Mouse (Mus musculus) ES-E14 (cell line): ENCODE results near the gene Mthfd2. TPM values are rescaled to one million over a fixed set of nuclear protein-coding genes. Genes with fewer than 3 reads are reported as not detected.
A peak's percentile ranks its signal among the peaks of the same experiment; 100 is the strongest.

ENCODE experiments used
- DNase-seq: peaks from one replicate; pipeline ENCODE4 v3.0.0-alpha.2; 2013; ENCODE audit warnings: low read depth, low spot score
- H3K27ac ChIP-seq: 2 replicates; pipeline ENCODE4 v1.5.1; 2012; ENCODE audit warnings: low read depth, mild to moderate bottlenecking, low read length, moderate library complexity, mixed read lengths; ENCODE audit not compliant: poor library complexity, insufficient read depth, severe bottlenecking
- H3K36me3 ChIP-seq: 2 replicates; pipeline ENCODE4 v1.6.1; 2012; ENCODE audit warnings: mild to moderate bottlenecking, low read length, moderate library complexity, mixed read lengths; ENCODE audit not compliant: control insufficient read depth, poor library complexity, insufficient read depth, severe bottlenecking
- H3K4me1 ChIP-seq, 2 experiments: fragments of 150-350 bp in 1 of 2; sonication (generic) in 1 of 2; 2 replicates each; pipeline ENCODE4 v1.6.1; 2012; ENCODE audit warnings: low read length in 2 of 2, mild to moderate bottlenecking in 1 of 2, mixed read lengths in 1 of 2; ENCODE audit not compliant: control insufficient read depth in 2 of 2, insufficient read depth in 2 of 2, poor library complexity in 1 of 2
- H3K4me3 ChIP-seq, 2 experiments: fragments of 150-350 bp in 1 of 2; sonication (generic) in 1 of 2; 2 replicates each; pipeline ENCODE4 v1.5.1; 2012; ENCODE audit warnings: low read length in 2 of 2, low read depth in 1 of 2, mild to moderate bottlenecking in 1 of 2, mixed read lengths in 1 of 2; ENCODE audit not compliant: insufficient read depth in 1 of 2, poor library complexity in 1 of 2, severe bottlenecking in 1 of 2
- H3K9ac ChIP-seq: 2 replicates; pipeline ENCODE4 v1.6.1; 2012; ENCODE audit warnings: low read depth, mild to moderate bottlenecking, low read length, mixed read lengths; ENCODE audit not compliant: poor library complexity, insufficient read depth, severe bottlenecking
- H3K9me3 ChIP-seq: fragments of 150-350 bp; sonication (generic); 2 replicates; pipeline ENCODE4 v1.6.1; 2012; ENCODE audit warnings: low read depth, mild to moderate bottlenecking, low read length; ENCODE audit not compliant: control insufficient read depth, insufficient read depth
- CHD2 ChIP-seq: IDR thresholded peaks from 2 replicates; pipeline ENCODE4 v1.6.1; 2014; ENCODE audit warnings: mild to moderate bottlenecking, low read depth, low read length, inconsistent platforms
- HCFC1 ChIP-seq: IDR thresholded peaks from 2 replicates; pipeline ENCODE4 v1.6.1; 2012; ENCODE audit warnings: low read length, inconsistent platforms, borderline replicate concordance; ENCODE audit not compliant: insufficient read depth
- MAFK ChIP-seq: IDR thresholded peaks from 2 replicates; pipeline ENCODE4 v1.6.1; 2014; ENCODE audit warnings: mild to moderate bottlenecking, low read depth, low read length, inconsistent platforms; ENCODE audit not compliant: insufficient read depth
- ZC3H11A ChIP-seq: IDR thresholded peaks from 2 replicates; pipeline ENCODE4 v1.6.1; 2012; ENCODE audit warnings: low read depth, mild to moderate bottlenecking, inconsistent platforms, low read length, borderline replicate concordance
- ZNF384 ChIP-seq: IDR thresholded peaks from 2 replicates; pipeline ENCODE4 v1.6.1; 2012; ENCODE audit warnings: low read depth, low read length, inconsistent platforms
- in situ Hi-C, 2 experiments: fragments of 600-800 bp; cut with MboI; formaldehyde crosslinking; loops; one replicate each; pipeline ENCODE4 v1.15.1; 2025; ENCODE audit warnings: low sequenced_read_pairs in 2 of 2, inconsistent platforms in 1 of 2; ENCODE audit not compliant: unreplicated experiment in 2 of 2
- total RNA-seq: library from RNA; depleted of rRNA; stranded (reverse); fragments of 300-350 nt; gene quantifications from 2 replicates; pipeline ENCODE4 v1.2.3, GENCODE M21; 2012

Gene Mthfd2
- total RNA-seq, 1 experiment = 73.0 TPM

DNA sequence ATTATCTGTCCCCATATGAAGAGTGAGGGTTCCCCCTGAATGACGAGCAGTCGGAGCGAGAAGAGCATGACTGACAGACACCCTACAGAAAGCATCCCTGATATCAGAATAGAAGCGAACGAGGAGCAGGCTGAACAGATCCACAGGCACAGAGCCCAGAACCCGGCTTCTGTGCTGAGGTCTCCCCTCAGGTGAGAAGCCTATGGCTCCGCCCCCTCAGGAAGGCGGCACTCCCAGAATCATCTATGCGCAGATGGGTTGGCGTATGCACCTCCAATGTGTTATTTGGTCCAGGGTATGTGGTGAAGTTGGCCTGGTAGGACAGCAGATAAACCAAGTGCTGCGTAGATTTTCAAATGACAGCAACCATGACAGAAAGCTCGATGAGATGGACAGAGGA is 37.4 kb upstream of the Mthfd2 start:
- no peaks in the 10 kb centered on the region for H3K4me1 ChIP-seq
- TF ChIP-seq HCFC1 (no peak), ZC3H11A (no peak), MAFK (no peak), CHD2 (no peak), ZNF384 (no peak)
- DNase-seq = no peak
- H3K9me3 ChIP-seq = no peaks in the 10 kb centered on the region
- H3K4me3 ChIP-seq = no peak overlapping the region
- in situ Hi-C loops = no loop called here
- H3K36me3 ChIP-seq = peaks cover 2% of the 10 kb centered on the region; the same call in 1 of the 2 replicates
- H3K9ac ChIP-seq = no peak overlapping the region
- H3K27ac ChIP-seq = no peak overlapping the region

GRCm38 (mm10) chr6:83361523-83362248 is 36.0 kb upstream of the Mthfd2 start:
- in situ Hi-C loops = no loop called here
- Histone ChIP-seq H3K27ac (no peak overlapping the region), H3K36me3 (peaks cover 2% of the 10 kb centered on the region; the same call in 1 of the 2 replicates), H3K4me3 (no peak overlapping the region), H3K4me1 (no peaks in the 10 kb centered on the region), H3K9ac (no peak overlapping the region), H3K9me3 (no peaks in the 10 kb centered on the region)
- no peak for DNase-seq
- TF ChIP-seq MAFK = no peak

DNA sequence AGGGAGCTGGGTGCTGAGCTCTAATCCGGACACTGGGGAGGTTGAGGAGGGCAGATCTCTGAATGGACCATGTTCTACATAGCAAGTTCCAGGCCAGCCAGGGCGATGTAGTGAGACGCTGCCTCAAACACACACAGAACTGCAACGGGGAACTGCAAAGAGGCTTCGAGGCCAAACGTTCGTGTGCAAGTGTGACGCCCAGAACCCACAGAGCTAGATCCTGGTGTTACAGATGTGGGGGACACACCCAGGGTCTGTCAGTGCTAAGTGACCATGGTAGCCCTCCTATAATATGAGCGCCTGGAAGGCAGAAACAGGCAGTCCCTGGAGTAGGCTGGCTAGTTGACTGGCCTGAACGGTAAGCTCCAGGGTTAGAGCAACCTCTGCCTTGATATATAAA is 31.7 kb upstream of the Mthfd2 start:
- H3K4me3 ChIP-seq = no peak overlapping the region
- no peaks in the 10 kb centered on the region for H3K9me3 ChIP-seq
- peaks cover 6% of the 10 kb centered on the region; the same call in 1 of the 2 replicates for H3K36me3 ChIP-seq
- TF ChIP-seq ZC3H11A = no peak
- TF ChIP-seq ZNF384 = no peak
- no peak for TF ChIP-seq CHD2
- TF ChIP-seq HCFC1 = no peak
- TF ChIP-seq MAFK = no peak
- in situ Hi-C loops = loop anchor here in 1 of 2 experiments (5.0 to 10.0 kb wide), 2 partner anchors 137 to 315 kb away; no protein-coding TSS in a partner anchor
- no peak overlapping the region for H3K9ac ChIP-seq
- no peaks in the 10 kb centered on the region for H3K4me1 ChIP-seq
- no peak for DNase-seq
- H3K27ac ChIP-seq = no peak overlapping the region

- DNase-seq = peak; percentile 55
- no peaks in the 10 kb centered on the region for H3K4me1 ChIP-seq
- H3K27ac ChIP-seq = no peak overlapping the region
- TF ChIP-seq ZC3H11A (peak; percentile 68), CHD2 (no peak), MAFK (no peak)
- H3K36me3 ChIP-seq = peaks cover 6% of the 10 kb centered on the region; the same call in 1 of the 2 replicates
- H3K4me3 ChIP-seq = no peak overlapping the region
- in situ Hi-C loops = loop anchor here in 1 of 2 experiments (5.0 to 10.0 kb wide), 2 partner anchors 138 to 316 kb away; no protein-coding TSS in a partner anchor
- no peaks in the 10 kb centered on the region for H3K9me3 ChIP-seq
- H3K9ac ChIP-seq = no peak overlapping the region
Measured at GRCm38 (mm10) chr6:83356569-83357138, 30.9 kb upstream of the Mthfd2 start.
